Mouse (Mus musculus) cerebellum, postnatal 4 days (tissue): Measurements from ENCODE around the gene Cenpt.

Experiments
- DNase-seq, 2 experiments: peaks; one replicate each; pipeline ENCODE4 v3.0.0; 2022; ENCODE audit warnings: low spot score in 2 of 2, mixed read lengths in 1 of 2

Cenpt gene

GRCm38 (mm10) chr8:105807766-105808165, 45.3 kb downstream of the Cenpt start:
- DNase-seq: no peak

- DNase-seq: no peak
These were observed 47.1 kb downstream of the Cenpt start for GRCm38 (mm10) chr8:105805964-105806363.

- DNase-seq: no peak
These were observed 47.7 kb downstream of the Cenpt start for GRCm38 (mm10) chr8:105805346-105805745.

GRCm38 (mm10) chr8:105804797-105805196, 48.3 kb downstream of the Cenpt start:
- no peak for DNase-seq

- no peak for DNase-seq
These were observed 51.7 kb downstream of the Cenpt start for GRCm38 (mm10) chr8:105801153-105801904.

- DNase-seq: peak in 1 of 2 experiments; percentile 44
These were observed 53.8 kb downstream of the Cenpt start for GRCm38 (mm10) chr8:105799091-105799812.

- no peak for DNase-seq
These were observed 54.7 kb downstream of the Cenpt start for GRCm38 (mm10) chr8:105798408-105798807.

- DNase-seq: no peak
These were observed 57.3 kb downstream of the Cenpt start for GRCm38 (mm10) chr8:105795785-105796184.
